Mouse (Mus musculus): ENCODE measurements at regions not wholly inside any gene's neighbourhood (a gene's known extent, or its start where the extent isn't known, plus 50 kb on each side); places are given as distances from the start of the nearest gene placed in this dataset.

- in situ Hi-C loops (cut with MboI; ENCODE audit: low pct_unique_long_range_greater_than_20kb in 1 of 2, low sequenced_read_pairs in 2 of 2, unreplicated experiment in 1 of 2) = loop anchor here in 1 of 2 experiments (25.0 kb wide), 1 partner anchor 377 kb away; no protein-coding TSS in a partner anchor
These were observed 77.8 kb downstream of the Rpia start for GRCm38 (mm10) chr6:70714239-70714638.

GRCm38 (mm10) chr6:70713665-70714064 lies 78.4 kb downstream of the Rpia start:
- in situ Hi-C loops (cut with MboI; ENCODE audit: low pct_unique_long_range_greater_than_20kb in 1 of 2, low sequenced_read_pairs in 2 of 2, unreplicated experiment in 1 of 2) = loop anchor here in 1 of 2 experiments (25.0 kb wide), 1 partner anchor 376 kb away; no protein-coding TSS in a partner anchor

GRCm38 (mm10) chr6:70713118-70713517 lies 78.9 kb downstream of the Rpia start:
- in situ Hi-C loops (cut with MboI; ENCODE audit: low pct_unique_long_range_greater_than_20kb in 1 of 2, low sequenced_read_pairs in 2 of 2, unreplicated experiment in 1 of 2) = loop anchor here in 1 of 2 experiments (25.0 kb wide), 1 partner anchor 376 kb away; no protein-coding TSS in a partner anchor

GRCm38 (mm10) chr6:70709338-70710055 lies 82.5 kb downstream of the Rpia start:
- in situ Hi-C loops (cut with MboI; ENCODE audit: low pct_unique_long_range_greater_than_20kb in 1 of 2, low sequenced_read_pairs in 2 of 2, unreplicated experiment in 1 of 2) = loop anchor here in 1 of 2 experiments (25.0 kb wide), 1 partner anchor 372 kb away; no protein-coding TSS in a partner anchor

- in situ Hi-C loops (cut with MboI; ENCODE audit: low pct_unique_long_range_greater_than_20kb in 1 of 2, low sequenced_read_pairs in 2 of 2, unreplicated experiment in 1 of 2) = no loop called here
These were observed 96.4 kb downstream of the Rpia start for GRCm38 (mm10) chr6:70695596-70695995.

All from mouse embryonic stem cell (cell line).